Mouse (Mus musculus): Measurements from ENCODE around the gene Bivm. TPM values are rescaled to one million over a fixed set of nuclear protein-coding genes. Genes with fewer than 3 reads are reported as not detected.

Gene Bivm
- 17.5 and 17.6 TPM in 2 replicates for polyA plus RNA-seq (2015; fragmentation: Nextera tagmentation; extraction: Ambion mirVana)

- Histone ChIP-seq H3K4me1 (replicated peaks) (no peaks in the 10 kb centered on the region), H3K27ac (peak within 1 kb of the TSS; percentile 97), H3K36me3 (no peaks in the 10 kb centered on the region; the same call in 1 of the 2 replicates), H3K4me2 (replicated peaks) (peak within 1 kb of the TSS; percentile 74), H3K9ac (peak within 1 kb of the TSS; percentile 79), H3K27me3 (replicated peaks) (no peaks in the 10 kb centered on the region), H3K4me3 (replicated peaks) (peak within 1 kb of the TSS; percentile 52), H3K9me3 (no peaks in the 10 kb centered on the region)
- peak; percentile 97 for ATAC-seq
- under 1% methylated on average over 39 of the region's 39 CpGs for WGBS
Measured at GRCm38 (mm10) chr1:44118239-44119054, at the start of gene Bivm, which contains the start of gene Kdelc1. TSS of gene Bivm (plus strand) at chr1:44118957. TSS of gene Kdelc1 (minus strand) at chr1:44118808.

GRCm38 (mm10) chr1:44101448-44102225, 17.1 kb upstream of the Bivm start:
- Histone ChIP-seq H3K4me2 (replicated peaks) (peak overlapping the region; percentile 70), H3K36me3 (peaks cover 8% of the 10 kb centered on the region; the same call in 1 of the 2 replicates), H3K27me3 (replicated peaks) (no peaks in the 10 kb centered on the region), H3K4me3 (replicated peaks) (peak overlapping the region; percentile 87), H3K27ac (peak overlapping the region; percentile 95), H3K9me3 (no peaks in the 10 kb centered on the region), H3K9ac (peak overlapping the region; percentile 83), H3K4me1 (replicated peaks) (peaks cover 8% of the 10 kb centered on the region; the same call in 1 of the 2 replicates)
- WGBS: under 1% methylated on average over 55 of the region's 55 CpGs
- ATAC-seq: peak; percentile 85

- H3K27ac ChIP-seq: peak within 1 kb of the TSS; percentile 95
- ATAC-seq: peak; percentile 98
- H3K27me3 ChIP-seq (replicated peaks): no peaks in the 10 kb centered on the region
- peaks cover 8% of the 10 kb centered on the region; the same call in 1 of the 2 replicates for H3K4me1 ChIP-seq (replicated peaks)
- peak within 1 kb of the TSS; percentile 70 for H3K4me2 ChIP-seq (replicated peaks)
- H3K9me3 ChIP-seq: no peaks in the 10 kb centered on the region
- peaks cover 3% of the 10 kb centered on the region; the same call in 1 of the 2 replicates for H3K36me3 ChIP-seq
- peak within 1 kb of the TSS; percentile 87 for H3K4me3 ChIP-seq (replicated peaks)
- H3K9ac ChIP-seq: peak within 1 kb of the TSS; percentile 83
- WGBS: under 1% methylated on average over 55 of the region's 55 CpGs
Measured at GRCm38 (mm10) chr1:44102259-44102717, 16.5 kb upstream of the Bivm start, which contains the start of gene Tex30. TSS of gene Tex30 (minus strand) at chr1:44102441.

GRCm38 (mm10) chr1:44102939-44103338, 15.8 kb upstream of the Bivm start:
- peak overlapping the region; percentile 87; the same call in 1 of the 2 replicates for H3K4me3 ChIP-seq (replicated peaks)
- WGBS: 13% methylated on average over 5 of the region's 5 CpGs
- H3K27me3 ChIP-seq (replicated peaks): no peaks in the 10 kb centered on the region
- peak overlapping the region; percentile 70 for H3K4me2 ChIP-seq (replicated peaks)
- H3K36me3 ChIP-seq: peaks cover 4% of the 10 kb centered on the region
- H3K9me3 ChIP-seq: no peaks in the 10 kb centered on the region
- peak overlapping the region; percentile 24; the same call in 1 of the 2 replicates for H3K9ac ChIP-seq
- no peak for ATAC-seq
- peaks cover 8% of the 10 kb centered on the region; the same call in 1 of the 2 replicates for H3K4me1 ChIP-seq (replicated peaks)
- no peak overlapping the region for H3K27ac ChIP-seq

DNA sequence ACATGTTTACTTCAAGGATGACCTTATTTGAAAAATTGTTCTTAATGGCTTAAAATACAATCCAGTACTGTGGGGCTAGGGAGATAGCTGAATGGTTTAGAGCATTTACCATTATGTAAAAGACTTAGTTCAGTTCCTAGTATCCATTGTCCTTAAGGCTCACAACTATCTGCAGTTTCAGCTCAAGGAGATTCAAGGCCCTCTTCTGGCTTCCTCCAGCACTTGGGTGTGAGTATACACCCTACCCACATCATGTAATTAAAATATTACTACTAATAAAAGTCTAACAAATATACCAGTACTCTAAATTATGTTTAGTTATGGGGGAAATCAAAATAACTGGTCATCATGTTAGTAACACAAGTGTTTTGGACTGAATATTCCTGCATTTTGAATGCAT, 1.2 kb upstream of the Bivm start:
- H3K36me3 ChIP-seq: no peaks in the 10 kb centered on the region; the same call in 1 of the 2 replicates
- H3K27me3 ChIP-seq (replicated peaks): no peaks in the 10 kb centered on the region
- ATAC-seq: no peak
- H3K4me1 ChIP-seq (replicated peaks): no peaks in the 10 kb centered on the region
- H3K4me2 ChIP-seq (replicated peaks): peak overlapping the region; percentile 74
- H3K9me3 ChIP-seq: no peaks in the 10 kb centered on the region
- H3K4me3 ChIP-seq (replicated peaks): no peak overlapping the region
- no peak overlapping the region for H3K9ac ChIP-seq
- H3K27ac ChIP-seq: no peak overlapping the region

DNA sequence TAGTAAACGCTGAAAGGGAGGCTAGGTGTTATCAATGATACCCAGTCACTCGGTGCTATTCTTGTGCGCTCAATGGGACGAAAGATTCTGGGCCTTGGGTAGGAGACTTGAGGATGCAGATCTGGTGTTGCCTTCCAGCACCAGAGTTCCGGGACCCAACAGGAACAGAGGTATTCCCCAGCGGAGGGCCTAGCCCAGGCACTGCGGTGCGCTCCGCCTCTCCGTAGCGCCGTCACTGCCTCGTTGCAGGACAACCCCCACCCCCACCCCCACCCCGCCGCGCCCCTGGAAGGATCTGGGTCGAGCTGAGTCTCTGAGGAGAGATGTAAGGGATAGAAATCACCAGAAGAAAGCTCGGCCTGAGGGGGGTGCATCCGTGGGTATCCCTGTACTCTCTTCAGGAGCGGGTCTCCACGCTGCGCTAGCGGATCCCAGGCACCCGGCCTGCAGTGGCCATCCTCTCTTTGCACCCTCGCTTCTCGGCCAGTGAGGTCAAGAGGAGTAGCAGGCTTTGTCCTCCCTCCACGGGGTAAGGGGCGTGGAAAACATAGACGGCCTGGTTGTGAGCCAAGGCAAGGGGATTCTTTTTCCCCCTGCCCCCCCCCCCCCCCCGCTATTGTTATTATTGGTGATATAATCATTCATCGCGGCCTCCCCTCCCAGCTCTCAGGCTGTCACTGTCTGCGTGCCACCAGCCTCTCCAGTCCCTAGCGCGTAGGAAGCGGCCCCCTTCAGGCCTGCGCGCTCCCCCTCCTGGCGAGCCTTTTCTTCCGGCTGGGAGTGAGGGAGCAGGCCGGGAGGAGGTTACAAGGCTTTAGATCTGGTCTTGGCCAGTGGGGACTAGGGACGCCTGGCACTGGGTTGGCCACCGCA, 680 bp downstream of the Bivm start:
- H3K27me3 ChIP-seq (replicated peaks): no peaks in the 10 kb centered on the region
- peak overlapping the region; percentile 52 for H3K4me3 ChIP-seq (replicated peaks)
- peak; percentile 90 for ATAC-seq
- no peaks in the 10 kb centered on the region for H3K4me1 ChIP-seq (replicated peaks)
- peak overlapping the region; percentile 97 for H3K27ac ChIP-seq
- H3K36me3 ChIP-seq: peaks cover 6% of the 10 kb centered on the region; the same call in 1 of the 2 replicates
- H3K4me2 ChIP-seq (replicated peaks): peak overlapping the region; percentile 74
- WGBS: under 1% methylated on average over 42 of the region's 43 CpGs
- peak overlapping the region; percentile 79 for H3K9ac ChIP-seq
- H3K9me3 ChIP-seq: no peaks in the 10 kb centered on the region

DNA sequence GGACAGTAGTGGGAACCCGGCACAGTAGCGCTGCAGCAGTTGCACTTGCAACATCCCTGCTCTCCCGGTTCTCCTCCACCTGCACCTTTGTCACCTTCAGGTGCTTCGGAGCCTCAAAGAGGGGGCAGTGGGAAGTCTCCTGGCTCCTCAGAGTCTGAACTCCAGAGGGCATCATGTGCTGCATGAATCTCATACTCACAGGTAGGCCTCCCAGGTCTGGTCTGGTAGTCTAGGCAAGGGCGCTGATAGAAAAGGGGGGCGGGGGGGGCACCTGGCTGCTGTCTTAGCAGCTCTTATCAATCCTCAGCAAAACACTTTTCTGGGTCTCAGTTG, 1.3 kb downstream of the Bivm start:
- Histone ChIP-seq H3K9ac (peak overlapping the region; percentile 79), H3K9me3 (no peaks in the 10 kb centered on the region), H3K4me2 (replicated peaks) (peak overlapping the region; percentile 74), H3K36me3 (peaks cover 6% of the 10 kb centered on the region; the same call in 1 of the 2 replicates), H3K4me1 (replicated peaks) (no peaks in the 10 kb centered on the region), H3K4me3 (replicated peaks) (peak overlapping the region; percentile 52), H3K27me3 (replicated peaks) (no peaks in the 10 kb centered on the region), H3K27ac (peak overlapping the region; percentile 97)
- 6% methylated on average over 6 of the region's 6 CpGs for whole genome bisulfite sequencing
- ATAC-seq: peak; percentile 63

- Histone ChIP-seq H3K9ac (no peak overlapping the region), H3K9me3 (no peaks in the 10 kb centered on the region), H3K4me1 (replicated peaks) (no peaks in the 10 kb centered on the region), H3K27me3 (replicated peaks) (no peaks in the 10 kb centered on the region), H3K4me3 (replicated peaks) (no peak overlapping the region), H3K4me2 (replicated peaks) (no peak overlapping the region), H3K27ac (no peak overlapping the region), H3K36me3 (peaks cover 6% of the 10 kb centered on the region; the same call in 1 of the 2 replicates)
- no peak for ATAC-seq
- 71% methylated on average over 3 of the region's 3 CpGs for WGBS
Measured at GRCm38 (mm10) chr1:44122256-44122655, 3.5 kb downstream of the Bivm start.

DNA sequence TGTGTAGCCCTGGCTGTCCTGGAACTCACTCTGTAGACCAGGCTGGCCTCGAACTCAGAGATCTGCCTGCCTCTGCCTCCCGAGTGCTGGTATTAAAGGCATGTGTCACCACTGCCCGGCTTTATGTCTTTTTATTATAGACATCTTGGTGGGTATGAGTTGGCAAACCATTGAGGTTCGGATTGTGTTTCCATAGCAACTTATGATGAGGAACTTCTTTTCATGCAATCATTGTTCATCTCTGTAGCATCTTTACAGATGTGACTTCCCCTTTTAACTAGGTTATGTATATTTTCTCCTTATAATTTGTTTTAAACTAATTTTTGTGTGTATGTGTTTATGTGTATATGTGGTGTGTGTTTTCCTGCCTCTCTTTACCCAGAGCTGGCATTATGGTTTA, 6.8 kb downstream of the Bivm start:
- Histone ChIP-seq H3K9ac (no peak overlapping the region), H3K27ac (no peak overlapping the region), H3K4me3 (replicated peaks) (no peak overlapping the region), H3K9me3 (no peaks in the 10 kb centered on the region), H3K36me3 (peaks cover 6% of the 10 kb centered on the region; the same call in 1 of the 2 replicates), H3K4me2 (replicated peaks) (no peak overlapping the region), H3K4me1 (replicated peaks) (no peaks in the 10 kb centered on the region), H3K27me3 (replicated peaks) (no peaks in the 10 kb centered on the region)
- 93% methylated on average over 4 of the region's 4 CpGs for WGBS
- no peak for ATAC-seq

DNA sequence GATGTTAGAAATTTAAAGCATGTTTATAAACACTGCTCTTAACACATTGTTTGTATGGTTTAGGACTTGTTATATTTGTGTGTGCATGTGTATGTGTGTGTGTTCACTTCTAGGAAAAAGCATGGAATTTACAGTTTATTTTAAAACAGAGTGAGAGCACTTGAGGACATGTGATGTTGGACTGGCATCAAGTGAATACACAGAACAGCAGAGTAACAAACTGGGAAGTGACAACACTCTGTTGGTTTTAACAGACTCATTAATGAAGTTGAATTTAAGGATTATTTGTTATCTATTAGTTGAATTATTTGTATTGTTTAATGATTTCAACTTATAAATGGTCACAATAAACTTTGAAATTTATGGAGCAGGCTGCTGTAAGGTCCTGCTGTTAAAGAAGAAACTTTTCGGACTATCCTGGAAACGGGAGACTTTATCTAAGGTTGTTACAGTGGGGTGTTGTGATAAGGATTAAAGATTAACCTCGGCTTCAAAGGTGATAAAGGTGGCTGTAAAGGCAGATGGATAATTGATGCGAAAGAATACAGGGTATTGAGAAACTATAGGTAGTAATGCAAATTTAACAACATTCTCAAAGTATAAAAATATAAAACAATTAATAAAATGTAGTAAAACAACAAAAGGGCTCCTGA, 11.3 kb downstream of the Bivm start:
- no peak overlapping the region for H3K27ac ChIP-seq
- 60% methylated on average over 4 of the region's 4 CpGs for WGBS

GRCm38 (mm10) chr1:44140232-44140631, 21.5 kb downstream of the Bivm start:
- H3K4me1 ChIP-seq (replicated peaks): no peaks in the 10 kb centered on the region
- H3K4me3 ChIP-seq (replicated peaks): no peak overlapping the region
- peaks cover 9% of the 10 kb centered on the region for H3K36me3 ChIP-seq
- no peak overlapping the region for H3K4me2 ChIP-seq (replicated peaks)
- H3K9me3 ChIP-seq: no peaks in the 10 kb centered on the region
- H3K27me3 ChIP-seq (replicated peaks): no peaks in the 10 kb centered on the region
- H3K27ac ChIP-seq: no peak overlapping the region
- no peak for ATAC-seq
- WGBS: 17% methylated on average over 4 of the region's 4 CpGs
- no peak overlapping the region for H3K9ac ChIP-seq

More for the DNA sequence above, 11.3 kb downstream of the Bivm start:
- H3K4me1 ChIP-seq (replicated peaks): no peaks in the 10 kb centered on the region
- no peaks in the 10 kb centered on the region for H3K9me3 ChIP-seq
- peak; percentile 78 for ATAC-seq
- 0 out of 2 replicates have a peak, but pooled peaks cover 3% of the 10 kb centered on the region for H3K36me3 ChIP-seq
- no peak overlapping the region for H3K4me2 ChIP-seq (replicated peaks)
- no peaks in the 10 kb centered on the region for H3K27me3 ChIP-seq (replicated peaks)
- H3K4me3 ChIP-seq (replicated peaks): no peak overlapping the region
- no peak overlapping the region for H3K9ac ChIP-seq
